Mouse (Mus musculus) liver, adult 10 weeks (tissue): ENCODE data around the gene Zfp74. TPM values are rescaled to one million over a fixed set of nuclear protein-coding genes. Genes with fewer than 3 reads are reported as not detected.

Experiments used
- polyA plus RNA-seq: library from polyadenylated mRNA; stranded (reverse); fragments of 350-450 nt; fragmentation: Illumina TruSeq; extraction: RNeasy Lipid Tissue Mini Kit (QIAGEN cat#74804); gene quantifications from one replicate; pipeline ENCODE4 v1.2.3, GENCODE M21; 2014; ENCODE audit warnings: low read depth, low replicate concordance

The Zfp74 gene
- 3.9 TPM for polyA plus RNA-seq

GRCm38 (mm10) chr7:29953513-29954401, at the start of gene Zfp74:
Gene Zfp74 (minus strand): TSS chr7:29954089.

DNA sequence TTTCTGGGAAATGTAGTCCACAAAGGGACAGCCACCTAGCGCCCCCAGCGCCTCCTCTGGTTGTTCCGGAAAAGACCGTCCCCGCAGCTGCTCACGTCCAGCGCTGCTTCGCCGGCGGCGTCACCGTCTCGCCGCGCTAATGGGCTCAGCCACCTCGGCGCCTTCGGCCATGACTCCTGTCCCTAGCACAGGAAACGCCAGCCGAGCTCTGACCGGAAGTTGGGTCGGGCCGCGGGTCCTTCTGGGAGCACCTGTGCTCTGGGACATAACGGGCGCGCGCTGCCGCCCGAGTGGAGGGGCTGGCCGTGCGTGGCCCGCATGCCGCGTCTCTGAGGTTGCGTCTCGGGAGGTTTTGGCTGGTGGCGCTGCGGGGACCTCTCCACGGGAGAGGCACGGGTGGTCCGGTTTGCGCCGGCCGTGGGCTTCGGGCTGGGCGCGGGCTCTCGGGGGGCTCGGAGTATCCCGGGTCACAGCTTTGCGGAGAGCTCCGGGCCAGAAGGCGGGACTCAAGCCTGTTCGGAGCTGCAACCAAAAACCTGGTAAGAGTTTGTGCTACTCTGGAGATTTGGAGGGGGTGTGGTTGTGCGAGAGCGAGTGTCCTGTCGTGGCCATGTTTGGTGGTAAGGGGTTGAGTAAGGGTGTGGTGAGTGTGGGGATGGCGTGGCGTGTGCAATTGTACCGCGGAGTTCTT, 29.9 kb upstream of the Zfp74 start, which contains the start of gene Zfp568:
Gene Zfp568 (plus strand): TSS at position 266 of the 691 bp plus-strand sequence.

GRCm38 (mm10) chr7:29908130-29908950, 45.5 kb downstream of the Zfp74 start, which contains the start of gene Zfp383:
Gene Zfp383 (plus strand): TSS chr7:29908223.

GRCm38 (mm10) chr7:29905966-29906681, 47.8 kb downstream of the Zfp74 start, which contains the start of gene Zfp27:
Gene Zfp27 (minus strand): TSS chr7:29906572.

Other genes with a start within 250 kb of the Zfp74 start
- gene Catsperg2, start 227.1 kb downstream of the Zfp74 start, polyA plus RNA-seq, result not detected
- 3.2 TPM for gene Zfp84, start 185.5 kb downstream of the Zfp74 start, polyA plus RNA-seq
- 1.1 TPM for gene Zfp30, start 170.1 kb downstream of the Zfp74 start, polyA plus RNA-seq
- 5.5 TPM for gene Zfp790, start 138.0 kb downstream of the Zfp74 start, polyA plus RNA-seq
- gene Zfp940, start 100.4 kb downstream of the Zfp74 start, polyA plus RNA-seq, result 2.9 TPM
- 6.8 TPM for gene Zfp420, start 94.1 kb downstream of the Zfp74 start, polyA plus RNA-seq
- gene Zfp27, start 47.5 kb downstream of the Zfp74 start, polyA plus RNA-seq, result 2.3 TPM
- gene Zfp383, start 45.9 kb downstream of the Zfp74 start, polyA plus RNA-seq, result 5.3 TPM
- 4.3 TPM for gene Zfp568, start 29.9 kb upstream of the Zfp74 start, polyA plus RNA-seq
- 1.3 TPM for gene Zfp14, start 97.3 kb upstream of the Zfp74 start, polyA plus RNA-seq
- gene Zfp82, start 118.8 kb upstream of the Zfp74 start, polyA plus RNA-seq, result not detected
- gene Gm26920, start 136.3 kb upstream of the Zfp74 start, polyA plus RNA-seq, result not detected
- gene Zfp566, start 136.4 kb upstream of the Zfp74 start, polyA plus RNA-seq, result 0.61 TPM
- gene Zfp260, start 140.7 kb upstream of the Zfp74 start, polyA plus RNA-seq, result 42.8 TPM
- not detected for gene Zfp382, start 167.9 kb upstream of the Zfp74 start, polyA plus RNA-seq
- 14.9 TPM for gene Zfp146, start 215.7 kb upstream of the Zfp74 start, polyA plus RNA-seq
- gene Cox7a1, start 230.1 kb upstream of the Zfp74 start, polyA plus RNA-seq, result not detected
- 38.4 TPM for gene Capns1, start 244.7 kb upstream of the Zfp74 start, polyA plus RNA-seq